ENCODE assay signal across 16 mouse cellular contexts in the genomic region with DNA sequence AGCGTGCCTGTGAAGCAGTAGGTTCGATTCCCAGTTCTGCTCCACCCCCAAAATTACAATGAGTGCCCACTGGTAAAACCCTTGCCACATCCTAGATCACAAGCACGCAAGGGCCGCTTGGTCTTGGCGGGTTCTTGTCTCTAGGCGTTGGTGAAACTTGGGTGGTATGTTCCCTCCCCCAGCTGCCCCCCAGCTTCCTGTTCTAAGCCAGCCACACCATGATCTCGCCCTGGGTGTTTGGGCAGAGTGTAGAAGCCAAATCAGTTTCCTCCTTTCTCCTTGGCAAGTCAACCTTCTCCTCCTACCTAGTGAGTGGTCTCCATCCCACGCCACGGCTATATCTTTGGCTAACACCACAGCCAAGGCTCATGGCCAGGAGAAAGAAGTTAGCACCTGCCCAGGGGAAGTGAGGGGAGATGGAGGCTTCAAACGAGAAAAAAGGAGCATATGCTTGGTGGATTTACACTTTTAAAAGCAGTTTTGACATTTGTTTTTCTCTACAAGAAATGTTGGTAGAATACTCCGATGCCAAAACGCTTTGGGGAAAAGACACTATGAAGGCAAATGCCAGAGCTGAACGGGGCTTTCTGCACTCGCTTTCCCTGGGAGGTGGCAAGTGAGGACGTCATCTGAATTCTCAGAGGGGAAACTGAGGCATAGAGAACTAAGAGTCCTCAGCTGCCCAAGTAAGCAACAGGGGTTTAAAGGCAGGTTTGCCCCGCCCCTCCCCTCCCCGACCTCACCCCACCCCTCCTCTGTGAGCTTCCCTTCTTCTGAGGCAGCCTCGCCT. TPM values are rescaled to one million over a fixed set of nuclear protein-coding genes. Genes with fewer than 3 reads are reported as not detected.
DNase-seq lines count a peak whose midpoint lies in the region; ATAC-seq lines count a peak whose summit lies in the region.
"Had no signal": no experiment of that assay in that cellular context is flagged by ENCODE, and none has a peak within 500 bp of the region (broad histone marks: within the 10 kb centered on the region; RNA-seq: fewer than 3 reads in every experiment).

No protein-coding gene starts in this region.

- peak overlapping the region; percentile 48; the same call in 1 of the 2 replicates for H3K27ac ChIP-seq in embryonic facial prominence, embryonic 10.5 days (replicated peaks)
- H3K27ac ChIP-seq: limb, embryonic 13.5 days; lung, embryonic 15.5 days; midbrain, embryonic 15.5 days had no signal

- WGBS in embryonic facial prominence, embryonic 10.5 days: 62% methylated on average over 18 of the region's 18 CpGs

- no peaks in the 10 kb centered on the region for H3K9me3 ChIP-seq in embryonic facial prominence, embryonic 10.5 days
- H3K9me3 ChIP-seq: hindbrain, embryonic 10.5 days; limb, embryonic 13.5 days; lung, embryonic 15.5 days; midbrain, embryonic 15.5 days had no signal

- H3K4me1 ChIP-seq in embryonic facial prominence, embryonic 10.5 days: peaks cover 36% of the 10 kb centered on the region
- H3K4me1 ChIP-seq: lung, embryonic 15.5 days had no signal

- peaks cover 36% of the 10 kb centered on the region for H3K27me3 ChIP-seq in embryonic facial prominence, embryonic 10.5 days (replicated peaks; ENCODE audit: low read depth, poor library complexity, severe bottlenecking)
- H3K27me3 ChIP-seq: midbrain, embryonic 15.5 days had no signal

- peak; percentile 34; the same call in 1 of the 2 replicates for ATAC-seq in neutrophil, adult 5-6 weeks (ENCODE audit: extremely low read depth, insufficient number of reproducible peaks, low FRiP score, poor library complexity, severe bottlenecking)
- ATAC-seq: midbrain, embryonic 15.5 days had no signal

- H3K4me3 ChIP-seq in embryonic facial prominence, embryonic 10.5 days: no peak overlapping the region
- H3K4me3 ChIP-seq: limb, embryonic 13.5 days; lung, embryonic 15.5 days; midbrain, embryonic 15.5 days had no signal

- H3K36me3 ChIP-seq in embryonic facial prominence, embryonic 10.5 days (replicated peaks): no peaks in the 10 kb centered on the region
- H3K36me3 ChIP-seq: hindbrain, embryonic 10.5 days; limb, embryonic 13.5 days; lung, embryonic 15.5 days; midbrain, embryonic 15.5 days had no signal

- peak; percentile 48 for DNase-seq in right cerebral cortex, adult 18-20 months
- DNase-seq in right cerebral cortex, postnatal 4 days: no peak
- no peak for DNase-seq in embryonic facial prominence, embryonic 10.5 days (ENCODE audit: low spot score)
- peak; percentile 68 for DNase-seq in thymus, postnatal 4 days
- no peak for DNase-seq in yolk sac, embryonic 10.5 days (ENCODE audit: low spot score)
- no peak for DNase-seq in gastrocnemius, postnatal 25 days

RNA-seq across cellular contexts. Expression of a gene that starts 42.3 kb away (rescaled TPM):
- polyA plus RNA-seq in embryonic facial prominence, embryonic 10.5 days (2016; fragmentation: Nextera tagmentation; extraction: Ambion mirVana): 0.72 and 1.0 TPM in 2 replicates
- 108 and 112 TPM in 2 replicates for total RNA-seq in neutrophil, adult 5-6 weeks (2017)
- total RNA-seq in gastrocnemius, postnatal 25 days (2021): under 1 TPM; 0.08 to 0.32 TPM

RNA-seq across cellular contexts. Expression of a gene that starts 49.7 kb away (rescaled TPM):
- polyA plus RNA-seq in embryonic facial prominence, embryonic 10.5 days (2016; fragmentation: Nextera tagmentation; extraction: Ambion mirVana): not detected in 2 replicates
- 0.25 and 0.35 TPM in 2 replicates for total RNA-seq in neutrophil, adult 5-6 weeks (2017)
- total RNA-seq in gastrocnemius, postnatal 25 days (2021): not detected
- total RNA-seq: heart, adult 8-10 months; layer of hippocampus, postnatal 10 days had no signal
- polyA plus RNA-seq: hindbrain, embryonic 10.5 days; kidney, embryonic 14.5 days; limb, embryonic 13.5 days; lung, embryonic 15.5 days; midbrain, embryonic 15.5 days; small intestine, adult 2 months; urinary bladder, adult 2 months had no signal

RNA-seq across cellular contexts. Expression of a gene that starts 57.0 kb away (rescaled TPM):
- 3.6 and 4.8 TPM in 2 replicates for polyA plus RNA-seq in embryonic facial prominence, embryonic 10.5 days (2016; fragmentation: Nextera tagmentation; extraction: Ambion mirVana)
- total RNA-seq in neutrophil, adult 5-6 weeks (2017): 0.35 and 0.49 TPM in 2 replicates
- total RNA-seq in gastrocnemius, postnatal 25 days (2021): under 1 TPM; 0.11 to 0.13 TPM

Comparison
In these comparisons a context has a peak if more than half of its experiments do, and no peak if none do; other contexts are left out.
1. DNase-seq: peak in right cerebral cortex, adult 18-20 months (single experiment) and thymus, postnatal 4 days (single experiment); none in right cerebral cortex, postnatal 4 days (single experiment), embryonic facial prominence, embryonic 10.5 days (single experiment), yolk sac, embryonic 10.5 days (single experiment) and gastrocnemius, postnatal 25 days (single experiment).
2. RNA of a gene that starts 42.3 kb away (total RNA-seq): 108 to 112 TPM in neutrophil, adult 5-6 weeks; 0.08 to 0.32 TPM in gastrocnemius, postnatal 25 days; every median in the first group is over 10 times any median in the second.